Mouse (Mus musculus): ENCODE results near the gene Sec14l4. TPM values are rescaled to one million over a fixed set of nuclear protein-coding genes. Genes with fewer than 3 reads are reported as not detected.
A peak's percentile ranks its signal among the peaks of the same experiment; 100 is the strongest.

The Sec14l4 gene
- polyA plus RNA-seq, 1 experiment from 2014 or later, result not detected

GRCm38 (mm10) chr11:4078267-4078933, 47.1 kb downstream of the Sec14l4 start:
- Histone ChIP-seq H3K9me3 (replicated peaks; ENCODE audit: control insufficient read depth, low read length) (no peaks in the 10 kb centered on the region), H3K4me2 (no peak overlapping the region)
- 71% methylated on average over 7 of the region's 7 CpGs for WGBS (ENCODE audit: insufficient replicate concordance)

GRCm38 (mm10) chr11:4080219-4080618, 49.0 kb downstream of the Sec14l4 start:
- H3K27ac ChIP-seq (ENCODE audit: low read depth, low read length), result no peak overlapping the region
- no peaks in the 10 kb centered on the region for H3K4me1 ChIP-seq (ENCODE audit: control insufficient read depth, insufficient read depth, low read length)
- no peak overlapping the region for H3K4me3 ChIP-seq (ENCODE audit: low read depth, low read length)
- H3K36me3 ChIP-seq (ENCODE audit: control insufficient read depth, insufficient read depth, low read length), result no peaks in the 10 kb centered on the region
- WGBS (ENCODE audit: insufficient replicate concordance), result 12% methylated on average over 4 of the region's 4 CpGs
- H3K4me2 ChIP-seq, result no peak overlapping the region
- no peaks in the 10 kb centered on the region for H3K9me3 ChIP-seq (replicated peaks; ENCODE audit: control insufficient read depth, low read length)
- no peak overlapping the region for H3K9ac ChIP-seq (ENCODE audit: low read depth, low read length)
- ATAC-seq (replicated peaks; ENCODE audit: insufficient number of reproducible peaks, low FRiP score, low TSS enrichment), result no peak
- no peaks in the 10 kb centered on the region; the same call in 1 of the 2 replicates for H3K27me3 ChIP-seq (ENCODE audit: control insufficient read depth, insufficient read depth, low read length)

More at GRCm38 (mm10) chr11:4078267-4078933, 47.1 kb downstream of the Sec14l4 start:
- Histone ChIP-seq H3K9ac (ENCODE audit: low read depth, low read length) (no peak overlapping the region), H3K4me3 (ENCODE audit: low read depth, low read length) (no peak overlapping the region), H3K36me3 (ENCODE audit: control insufficient read depth, insufficient read depth, low read length) (no peaks in the 10 kb centered on the region), H3K27ac (ENCODE audit: low read depth, low read length) (no peak overlapping the region), H3K27me3 (ENCODE audit: control insufficient read depth, insufficient read depth, low read length) (no peaks in the 10 kb centered on the region; the same call in 1 of the 2 replicates), H3K4me1 (ENCODE audit: control insufficient read depth, insufficient read depth, low read length) (no peaks in the 10 kb centered on the region)
- no peak for ATAC-seq (replicated peaks; ENCODE audit: insufficient number of reproducible peaks, low FRiP score, low TSS enrichment)

DNA sequence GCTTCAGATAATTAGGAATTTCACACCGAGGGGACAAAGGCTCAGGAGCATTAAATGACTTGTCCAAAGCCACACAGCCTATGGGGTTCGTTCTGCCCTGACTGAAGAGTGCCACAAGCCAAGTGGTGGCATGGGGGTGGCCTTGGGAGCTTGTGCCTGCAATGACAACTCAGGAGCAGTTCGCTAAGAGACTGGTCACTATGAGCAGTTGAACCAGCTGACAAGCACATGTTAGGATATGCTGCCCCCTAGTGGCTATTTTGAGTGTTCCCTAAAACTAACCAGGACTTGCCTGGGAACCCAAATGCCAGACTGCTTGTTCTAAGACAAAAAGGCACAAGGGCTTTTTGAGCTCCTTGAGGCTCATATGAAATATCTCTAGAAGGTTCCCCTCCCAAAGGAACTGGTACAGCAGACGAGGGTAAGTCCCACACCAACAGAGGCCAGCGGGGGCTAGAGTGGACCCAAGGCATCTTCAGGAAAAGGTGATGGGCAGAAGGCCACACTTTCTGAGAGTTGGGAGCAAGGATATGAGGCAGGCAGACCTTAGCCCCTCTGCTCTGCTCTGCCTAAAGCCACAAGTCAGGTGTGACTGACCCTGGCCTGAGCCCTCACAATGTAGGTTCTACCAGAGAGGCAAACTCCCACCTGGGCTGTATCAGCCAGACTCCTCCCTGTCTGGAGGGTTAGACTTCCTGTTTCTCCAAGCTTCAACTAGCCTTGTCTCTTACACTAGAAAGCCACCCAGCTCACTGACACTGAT, 52.2 kb downstream of the Sec14l4 start:
- no peak overlapping the region for H3K27ac ChIP-seq (ENCODE audit: low read depth, low read length)
- H3K36me3 ChIP-seq (ENCODE audit: control insufficient read depth, insufficient read depth, low read length), result no peaks in the 10 kb centered on the region
- no peaks in the 10 kb centered on the region for H3K9me3 ChIP-seq (replicated peaks; ENCODE audit: control insufficient read depth, low read length)
- 35% methylated on average over 5 of the region's 5 CpGs for WGBS (ENCODE audit: insufficient replicate concordance)
- H3K4me3 ChIP-seq (ENCODE audit: low read depth, low read length), result no peak overlapping the region
- H3K4me1 ChIP-seq (ENCODE audit: control insufficient read depth, insufficient read depth, low read length), result no peaks in the 10 kb centered on the region
- H3K4me2 ChIP-seq, result no peak overlapping the region
- ATAC-seq (replicated peaks; ENCODE audit: insufficient number of reproducible peaks, low FRiP score, low TSS enrichment), result no peak
- H3K27me3 ChIP-seq (ENCODE audit: control insufficient read depth, insufficient read depth, low read length), result no peaks in the 10 kb centered on the region; the same call in 1 of the 2 replicates
- no peak overlapping the region for H3K9ac ChIP-seq (ENCODE audit: low read depth, low read length)

GRCm38 (mm10) chr11:4086246-4086645, 55.0 kb downstream of the Sec14l4 start:
- no peak overlapping the region for H3K9ac ChIP-seq (ENCODE audit: low read depth, low read length)
- H3K4me1 ChIP-seq (ENCODE audit: control insufficient read depth, insufficient read depth, low read length), result no peaks in the 10 kb centered on the region
- no peaks in the 10 kb centered on the region for H3K27me3 ChIP-seq (ENCODE audit: control insufficient read depth, insufficient read depth, low read length)
- H3K36me3 ChIP-seq (ENCODE audit: control insufficient read depth, insufficient read depth, low read length), result peaks cover 7% of the 10 kb centered on the region
- H3K9me3 ChIP-seq (replicated peaks; ENCODE audit: control insufficient read depth, low read length), result peaks cover 4% of the 10 kb centered on the region; the same call in 1 of the 2 replicates
- H3K4me2 ChIP-seq, result no peak overlapping the region
- H3K4me3 ChIP-seq (ENCODE audit: low read depth, low read length), result no peak overlapping the region
- 53% methylated on average over 1 of the region's 1 CpGs for WGBS (ENCODE audit: insufficient replicate concordance)
- no peak overlapping the region for H3K27ac ChIP-seq (ENCODE audit: low read depth, low read length)
- no peak for ATAC-seq (replicated peaks; ENCODE audit: insufficient number of reproducible peaks, low FRiP score, low TSS enrichment)

DNA sequence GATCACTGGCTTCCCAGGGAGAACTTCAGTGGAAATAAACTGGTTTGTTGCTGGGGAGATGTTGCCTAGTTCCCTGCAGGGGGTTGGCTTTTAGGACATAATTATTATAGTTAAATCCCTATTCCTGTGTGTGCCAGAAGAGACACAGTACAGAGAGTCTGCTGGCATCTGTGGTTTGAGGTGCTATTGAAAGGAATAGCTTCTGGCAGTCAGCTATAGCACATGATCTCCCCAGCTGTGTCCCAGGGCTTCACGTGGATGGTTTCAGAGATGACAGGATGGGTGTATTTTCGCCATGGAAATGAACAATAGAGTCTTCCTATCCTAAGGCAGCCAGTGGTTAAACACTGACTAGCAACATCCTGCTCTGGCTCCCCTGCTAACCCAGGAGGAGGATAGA, 56.0 kb downstream of the Sec14l4 start:
- Histone ChIP-seq H3K4me3 (ENCODE audit: low read depth, low read length) (no peak overlapping the region), H3K27me3 (ENCODE audit: control insufficient read depth, insufficient read depth, low read length) (no peaks in the 10 kb centered on the region), H3K36me3 (ENCODE audit: control insufficient read depth, insufficient read depth, low read length) (peaks cover 16% of the 10 kb centered on the region), H3K4me2 (no peak overlapping the region), H3K27ac (ENCODE audit: low read depth, low read length) (no peak overlapping the region), H3K4me1 (ENCODE audit: control insufficient read depth, insufficient read depth, low read length) (no peaks in the 10 kb centered on the region), H3K9ac (ENCODE audit: low read depth, low read length) (no peak overlapping the region), H3K9me3 (replicated peaks; ENCODE audit: control insufficient read depth, low read length) (peaks cover 4% of the 10 kb centered on the region; the same call in 1 of the 2 replicates)
- 55% methylated on average over 2 of the region's 2 CpGs for WGBS (ENCODE audit: insufficient replicate concordance)
- ATAC-seq (replicated peaks; ENCODE audit: insufficient number of reproducible peaks, low FRiP score, low TSS enrichment), result no peak

DNA sequence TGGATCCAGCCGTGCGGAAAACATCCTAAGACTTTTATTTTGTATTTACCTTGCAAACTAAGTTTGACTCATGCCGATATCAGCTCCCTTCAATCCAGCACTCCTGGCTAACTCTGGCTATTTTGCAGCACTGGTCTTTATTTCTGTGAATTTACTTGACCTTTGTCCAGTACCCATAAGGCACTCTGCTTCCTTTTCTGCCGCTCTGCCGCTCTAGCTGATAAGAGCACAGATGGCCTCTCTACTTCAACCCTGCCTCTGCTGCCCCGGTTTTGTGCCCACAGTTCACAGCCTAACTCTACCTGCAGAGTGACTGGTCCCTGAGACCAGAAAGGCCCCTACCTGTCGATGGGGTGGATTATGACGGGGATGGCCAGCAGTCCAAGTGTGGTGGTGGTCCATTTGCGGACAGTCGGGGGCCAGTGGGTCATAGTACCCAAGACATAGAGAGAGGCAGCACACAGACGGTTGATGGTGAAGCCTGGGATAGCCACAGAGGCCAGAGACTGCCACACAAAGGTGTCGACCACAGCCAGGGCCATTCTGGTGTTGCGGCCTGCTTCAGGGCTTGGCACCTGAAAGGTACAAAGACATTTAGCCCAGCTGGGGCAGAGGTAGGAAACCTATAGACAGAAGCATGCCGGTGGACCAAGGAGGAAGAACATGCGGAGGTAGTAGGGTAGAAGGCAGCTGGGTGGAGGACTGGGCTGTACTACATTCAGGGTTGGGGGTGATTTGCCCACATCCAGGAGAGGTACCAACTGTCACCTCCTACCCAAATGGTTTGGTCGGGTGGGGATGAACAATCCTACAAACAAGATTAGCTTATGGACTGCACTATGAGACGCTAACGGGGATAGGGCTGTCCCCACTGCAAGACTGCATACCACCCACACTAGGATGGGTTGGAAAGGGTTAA, 62.5 kb downstream of the Sec14l4 start:
- ATAC-seq (replicated peaks; ENCODE audit: insufficient number of reproducible peaks, low FRiP score, low TSS enrichment), result no peak

GRCm38 (mm10) chr11:4094378-4095170, 63.3 kb downstream of the Sec14l4 start:
- WGBS (ENCODE audit: insufficient replicate concordance), result 11% methylated on average over 22 of the region's 24 CpGs
- H3K27ac ChIP-seq (ENCODE audit: low read depth, low read length), result peak overlapping the region; percentile 92
- H3K9ac ChIP-seq (ENCODE audit: low read depth, low read length), result peak overlapping the region; percentile 92
- no peak; the same call in 1 of the 2 replicates for ATAC-seq (replicated peaks; ENCODE audit: insufficient number of reproducible peaks, low FRiP score, low TSS enrichment)
- peaks cover 16% of the 10 kb centered on the region for H3K36me3 ChIP-seq (ENCODE audit: control insufficient read depth, insufficient read depth, low read length)
- H3K9me3 ChIP-seq (replicated peaks; ENCODE audit: control insufficient read depth, low read length), result peaks cover 4% of the 10 kb centered on the region; the same call in 1 of the 2 replicates
- peaks cover 19% of the 10 kb centered on the region; the same call in 1 of the 2 replicates for H3K4me1 ChIP-seq (ENCODE audit: control insufficient read depth, insufficient read depth, low read length)
- H3K27me3 ChIP-seq (ENCODE audit: control insufficient read depth, insufficient read depth, low read length), result no peaks in the 10 kb centered on the region
- H3K4me2 ChIP-seq, result peak overlapping the region; percentile 95
- peak overlapping the region; percentile 61 for H3K4me3 ChIP-seq (ENCODE audit: low read depth, low read length)

More for the DNA sequence above, 62.5 kb downstream of the Sec14l4 start:
- peaks cover 16% of the 10 kb centered on the region for H3K36me3 ChIP-seq (ENCODE audit: control insufficient read depth, insufficient read depth, low read length)
- 74% methylated on average over 18 of the region's 18 CpGs for WGBS (ENCODE audit: insufficient replicate concordance)
- peaks cover 19% of the 10 kb centered on the region; the same call in 1 of the 2 replicates for H3K4me1 ChIP-seq (ENCODE audit: control insufficient read depth, insufficient read depth, low read length)
- H3K9ac ChIP-seq (ENCODE audit: low read depth, low read length), result no peak overlapping the region
- peak overlapping the region; percentile 61 for H3K4me3 ChIP-seq (ENCODE audit: low read depth, low read length)
- H3K27ac ChIP-seq (ENCODE audit: low read depth, low read length), result no peak overlapping the region
- H3K9me3 ChIP-seq (replicated peaks; ENCODE audit: control insufficient read depth, low read length), result peaks cover 4% of the 10 kb centered on the region; the same call in 1 of the 2 replicates
- no peaks in the 10 kb centered on the region for H3K27me3 ChIP-seq (ENCODE audit: control insufficient read depth, insufficient read depth, low read length)
- H3K4me2 ChIP-seq, result peak overlapping the region; percentile 95
